Mouse (Mus musculus): ENCODE results near the gene Zfp575. TPM values are rescaled to one million over a fixed set of nuclear protein-coding genes. Genes with fewer than 3 reads are reported as not detected.

The Zfp575 gene
- total RNA-seq, 1 experiment = 0.22 TPM

DNA sequence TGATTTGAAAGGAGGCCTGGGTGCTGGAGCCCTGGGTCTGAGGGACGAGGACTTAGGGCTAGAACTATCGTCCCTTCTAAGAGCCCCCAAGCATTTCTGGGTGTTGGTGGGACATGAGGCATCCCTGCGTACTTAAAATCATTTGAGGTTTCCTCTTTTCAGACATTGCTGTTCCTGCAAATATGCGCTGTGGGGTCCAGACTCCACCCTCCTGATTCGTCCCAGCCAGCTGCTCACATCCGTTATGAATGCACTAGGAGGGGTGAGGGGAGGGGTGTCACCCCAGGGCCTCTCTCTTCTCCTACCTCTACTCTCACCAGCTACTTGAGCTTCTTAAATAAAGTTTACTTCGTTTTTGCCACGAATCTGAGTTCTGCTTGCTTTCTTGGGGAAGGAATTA is 21.1 kb upstream of the Zfp575 start:
- Histone ChIP-seq H3K4me3 (ENCODE audit: insufficient read depth in 1 of 2, low read depth in 1 of 2, low read length in 2 of 2, poor library complexity in 1 of 2, severe bottlenecking in 1 of 2) (no peak overlapping the region), H3K27ac (ENCODE audit: insufficient read depth, low read depth, low read length, poor library complexity, severe bottlenecking) (no peak overlapping the region), H3K36me3 (ENCODE audit: control insufficient read depth, insufficient read depth, low read length, poor library complexity, severe bottlenecking) (no peaks in the 10 kb centered on the region; the same call in 1 of the 2 replicates), H3K4me1 (ENCODE audit: control insufficient read depth in 2 of 2, insufficient read depth in 2 of 2, low read length in 2 of 2, poor library complexity in 1 of 2) (peaks cover 0 to 12% of the 10 kb centered on the region in 2 experiments; a peak in 2 of 4 replicates), H3K9me3 (ENCODE audit: control insufficient read depth, insufficient read depth, low read depth, low read length) (no peaks in the 10 kb centered on the region), H3K9ac (ENCODE audit: insufficient read depth, low read depth, low read length, poor library complexity, severe bottlenecking) (no peak overlapping the region)
- no peak for TF ChIP-seq HCFC1 (IDR thresholded peaks at IDR 0.05; ENCODE audit: borderline replicate concordance, insufficient read depth, low read length)
- no peak for TF ChIP-seq CHD2 (IDR thresholded peaks at IDR 0.05; ENCODE audit: low read depth, low read length)
- no peak for TF ChIP-seq ZNF384 (IDR thresholded peaks at IDR 0.05; ENCODE audit: low read depth, low read length)
- no peak for TF ChIP-seq ZC3H11A (IDR thresholded peaks at IDR 0.05; ENCODE audit: borderline replicate concordance, low read depth, low read length)
- no peak for TF ChIP-seq MAFK (IDR thresholded peaks at IDR 0.05; ENCODE audit: insufficient read depth, low read depth, low read length)
- no peak for DNase-seq (ENCODE audit: low read depth, low spot score)
- in situ Hi-C loops (cut with MboI; ENCODE audit: low sequenced_read_pairs in 2 of 2, unreplicated experiment in 2 of 2) = loop anchor here in 1 of 2 experiments (25.0 kb wide), 1 partner anchor 354 kb away; the partner anchor contains the start of gene Rabac1

DNA sequence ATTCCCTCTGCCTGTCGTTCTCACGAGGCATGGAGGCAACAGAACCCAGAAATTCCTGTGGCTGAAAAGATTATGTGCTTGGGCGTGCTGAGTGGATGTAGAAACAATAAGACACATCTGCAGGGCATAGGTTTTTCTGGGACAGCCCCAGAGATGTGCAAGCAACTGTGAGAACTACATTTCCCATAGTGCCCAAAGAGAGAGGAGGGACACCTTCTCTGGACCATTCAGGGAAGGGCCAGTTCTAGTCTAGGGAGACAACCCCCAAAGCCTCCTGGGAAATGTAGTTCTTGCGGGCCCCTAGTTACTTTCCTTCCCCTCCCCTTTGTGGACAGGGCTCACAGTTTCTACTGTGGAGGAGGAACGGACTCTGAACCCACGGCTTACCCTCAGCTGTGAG is 20.6 kb upstream of the Zfp575 start:
- H3K36me3 ChIP-seq (ENCODE audit: control insufficient read depth, insufficient read depth, low read length, poor library complexity, severe bottlenecking) = no peaks in the 10 kb centered on the region; the same call in 1 of the 2 replicates
- no peak overlapping the region for H3K27ac ChIP-seq (ENCODE audit: insufficient read depth, low read depth, low read length, poor library complexity, severe bottlenecking)
- in situ Hi-C loops (cut with MboI; ENCODE audit: low sequenced_read_pairs in 2 of 2, unreplicated experiment in 2 of 2) = loop anchor here in 1 of 2 experiments (25.0 kb wide), 1 partner anchor 354 kb away; the partner anchor contains the start of gene Rabac1
- H3K4me3 ChIP-seq (ENCODE audit: insufficient read depth in 1 of 2, low read depth in 1 of 2, low read length in 2 of 2, poor library complexity in 1 of 2, severe bottlenecking in 1 of 2) = no peak overlapping the region
- H3K4me1 ChIP-seq (ENCODE audit: control insufficient read depth in 2 of 2, insufficient read depth in 2 of 2, low read length in 2 of 2, poor library complexity in 1 of 2) = peaks cover 0 to 11% of the 10 kb centered on the region in 2 experiments; a peak in 2 of 4 replicates
- no peak for TF ChIP-seq ZNF384 (IDR thresholded peaks at IDR 0.05; ENCODE audit: low read depth, low read length)
- peak; percentile 97 for TF ChIP-seq HCFC1 (IDR thresholded peaks at IDR 0.05; ENCODE audit: borderline replicate concordance, insufficient read depth, low read length)
- no peaks in the 10 kb centered on the region for H3K9me3 ChIP-seq (ENCODE audit: control insufficient read depth, insufficient read depth, low read depth, low read length)
- DNase-seq (ENCODE audit: low read depth, low spot score) = no peak
- no peak overlapping the region for H3K9ac ChIP-seq (ENCODE audit: insufficient read depth, low read depth, low read length, poor library complexity, severe bottlenecking)

- no peak overlapping the region for H3K4me3 ChIP-seq (ENCODE audit: insufficient read depth in 1 of 2, low read depth in 1 of 2, low read length in 2 of 2, poor library complexity in 1 of 2, severe bottlenecking in 1 of 2)
- in situ Hi-C loops (cut with MboI; ENCODE audit: low sequenced_read_pairs in 2 of 2, unreplicated experiment in 2 of 2) = loop anchor here in 1 of 2 experiments (25.0 kb wide), 1 partner anchor 356 kb away; the partner anchor contains the start of gene Rabac1
- peaks cover 0 to 6% of the 10 kb centered on the region in 2 experiments; a peak in 1 of 4 replicates for H3K4me1 ChIP-seq (ENCODE audit: control insufficient read depth in 2 of 2, insufficient read depth in 2 of 2, low read length in 2 of 2, poor library complexity in 1 of 2)
- H3K9ac ChIP-seq (ENCODE audit: insufficient read depth, low read depth, low read length, poor library complexity, severe bottlenecking) = no peak overlapping the region
- no peaks in the 10 kb centered on the region; the same call in 1 of the 2 replicates for H3K36me3 ChIP-seq (ENCODE audit: control insufficient read depth, insufficient read depth, low read length, poor library complexity, severe bottlenecking)
- H3K9me3 ChIP-seq (ENCODE audit: control insufficient read depth, insufficient read depth, low read depth, low read length) = no peaks in the 10 kb centered on the region
- TF ChIP-seq HCFC1 (IDR thresholded peaks at IDR 0.05; ENCODE audit: borderline replicate concordance, insufficient read depth, low read length) = no peak
- TF ChIP-seq ZNF384 (IDR thresholded peaks at IDR 0.05; ENCODE audit: low read depth, low read length) = no peak
- TF ChIP-seq ZC3H11A (IDR thresholded peaks at IDR 0.05; ENCODE audit: borderline replicate concordance, low read depth, low read length) = no peak
- no peak for TF ChIP-seq MAFK (IDR thresholded peaks at IDR 0.05; ENCODE audit: insufficient read depth, low read depth, low read length)
- TF ChIP-seq CHD2 (IDR thresholded peaks at IDR 0.05; ENCODE audit: low read depth, low read length) = no peak
- DNase-seq (ENCODE audit: low read depth, low spot score) = no peak
- no peak overlapping the region for H3K27ac ChIP-seq (ENCODE audit: insufficient read depth, low read depth, low read length, poor library complexity, severe bottlenecking)
Measured at GRCm38 (mm10) chr7:24606046-24606445, 18.6 kb upstream of the Zfp575 start.

GRCm38 (mm10) chr7:24605561-24605960 is 18.1 kb upstream of the Zfp575 start:
- no peaks in the 10 kb centered on the region; the same call in 1 of the 2 replicates for H3K36me3 ChIP-seq (ENCODE audit: control insufficient read depth, insufficient read depth, low read length, poor library complexity, severe bottlenecking)
- TF ChIP-seq CHD2 (IDR thresholded peaks at IDR 0.05; ENCODE audit: low read depth, low read length) (no peak), HCFC1 (IDR thresholded peaks at IDR 0.05; ENCODE audit: borderline replicate concordance, insufficient read depth, low read length) (no peak), MAFK (IDR thresholded peaks at IDR 0.05; ENCODE audit: insufficient read depth, low read depth, low read length) (no peak), ZNF384 (IDR thresholded peaks at IDR 0.05; ENCODE audit: low read depth, low read length) (no peak), ZC3H11A (IDR thresholded peaks at IDR 0.05; ENCODE audit: borderline replicate concordance, low read depth, low read length) (no peak)
- H3K4me3 ChIP-seq (ENCODE audit: insufficient read depth in 1 of 2, low read depth in 1 of 2, low read length in 2 of 2, poor library complexity in 1 of 2, severe bottlenecking in 1 of 2) = no peak overlapping the region
- no peak overlapping the region for H3K9ac ChIP-seq (ENCODE audit: insufficient read depth, low read depth, low read length, poor library complexity, severe bottlenecking)
- in situ Hi-C loops (cut with MboI; ENCODE audit: low sequenced_read_pairs in 2 of 2, unreplicated experiment in 2 of 2) = loop anchor here in 1 of 2 experiments (25.0 kb wide), 1 partner anchor 357 kb away; the partner anchor contains the start of gene Rabac1
- peaks cover 0 to 6% of the 10 kb centered on the region in 2 experiments; a peak in 1 of 4 replicates for H3K4me1 ChIP-seq (ENCODE audit: control insufficient read depth in 2 of 2, insufficient read depth in 2 of 2, low read length in 2 of 2, poor library complexity in 1 of 2)
- no peak overlapping the region for H3K27ac ChIP-seq (ENCODE audit: insufficient read depth, low read depth, low read length, poor library complexity, severe bottlenecking)
- DNase-seq (ENCODE audit: low read depth, low spot score) = no peak
- H3K9me3 ChIP-seq (ENCODE audit: control insufficient read depth, insufficient read depth, low read depth, low read length) = no peaks in the 10 kb centered on the region

Data from ES-E14 (cell line).